Mouse (Mus musculus): ENCODE measurements at regions not wholly inside any gene's neighbourhood (a gene's known extent, or its start where the extent isn't known, plus 50 kb on each side); places are given as distances from the start of the nearest gene placed in this dataset.

DNA sequence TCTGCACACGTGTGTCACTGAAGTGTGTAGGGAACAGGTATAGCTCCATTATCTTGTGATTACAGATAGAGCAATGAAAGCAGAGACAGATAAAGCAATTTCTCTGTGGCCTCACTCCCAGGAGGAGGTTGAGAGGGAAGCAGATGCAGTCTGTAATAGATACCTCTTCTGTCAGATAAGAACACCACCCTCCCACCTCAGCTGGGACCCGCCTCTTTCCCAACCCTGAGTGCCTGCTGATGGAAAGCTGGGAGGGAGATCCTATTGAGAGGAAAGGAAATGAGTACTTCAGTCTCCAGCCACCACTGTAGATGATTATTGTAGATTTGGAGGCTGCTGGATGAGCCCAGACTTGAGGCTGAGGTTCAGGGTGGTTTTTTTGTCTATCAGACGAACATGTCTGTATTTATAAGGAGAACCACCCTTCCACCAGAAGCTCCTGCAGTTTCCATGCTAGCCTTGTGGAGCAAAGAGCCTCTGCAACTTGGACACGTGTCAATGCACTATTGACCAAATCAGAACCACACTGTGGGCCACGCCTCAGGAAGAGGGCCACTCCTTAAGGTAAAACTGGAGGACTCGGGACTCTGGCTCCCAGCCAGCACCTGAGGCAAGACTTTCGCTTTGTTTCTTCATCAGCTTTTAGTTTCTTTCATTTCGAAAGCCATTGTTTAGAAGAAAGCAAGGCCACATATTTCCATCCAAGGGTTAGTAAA is 55.3 kb upstream of the Plekha5 start:
- DNase-seq (ENCODE audit: low read depth, low spot score), result no peak

GRCm38 (mm10) chr6:140367303-140367702 is 56.6 kb upstream of the Plekha5 start:
- no peak for DNase-seq (ENCODE audit: low read depth, low spot score)

DNA sequence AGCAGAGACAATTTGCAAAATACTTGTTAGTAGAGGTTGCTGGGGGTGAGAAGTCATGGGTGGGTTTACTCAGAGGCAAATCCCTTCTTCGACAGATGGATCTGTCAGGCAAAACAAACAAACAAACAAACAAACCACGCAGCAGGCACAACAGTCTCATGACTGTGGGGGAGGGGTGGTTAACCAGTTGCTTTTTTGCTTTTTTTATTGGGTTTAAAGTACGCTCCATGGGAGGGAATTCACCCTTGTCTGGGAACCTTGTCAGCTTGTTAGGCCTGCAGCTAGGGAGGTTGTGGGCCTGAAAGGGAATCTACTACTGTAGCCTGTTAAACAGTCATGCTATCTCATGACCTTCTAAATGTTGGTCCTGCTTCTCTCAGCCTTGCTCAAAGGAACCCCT is 57.1 kb upstream of the Plekha5 start:
- no peak for DNase-seq (ENCODE audit: low read depth, low spot score)

- DNase-seq (ENCODE audit: low read depth, low spot score), result no peak
Observed at GRCm38 (mm10) chr6:140360996-140361395, 62.9 kb upstream of the Plekha5 start.

DNA sequence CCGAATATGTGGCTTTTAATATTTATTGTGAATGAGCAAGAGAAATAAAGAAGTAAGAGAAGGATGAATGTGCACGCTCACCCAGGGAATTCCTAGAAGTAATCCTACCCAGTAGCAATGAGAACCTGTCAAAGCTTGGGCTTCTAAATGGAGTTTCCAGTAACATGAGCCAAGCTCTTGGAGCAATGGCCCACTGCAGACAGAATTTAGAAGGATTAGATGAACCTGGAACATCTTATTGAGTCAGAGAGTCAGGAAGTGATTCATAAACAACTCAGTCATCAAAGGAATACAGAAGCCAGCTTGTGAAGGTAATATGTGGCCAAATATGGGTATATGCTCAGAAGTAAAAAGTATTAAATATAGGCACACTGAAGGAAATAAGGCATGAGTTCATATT is 66.0 kb upstream of the Plekha5 start:
- DNase-seq (ENCODE audit: low read depth, low spot score), result no peak

GRCm38 (mm10) chr6:140357300-140357699 is 66.6 kb upstream of the Plekha5 start:
- peak; percentile 20 for DNase-seq (ENCODE audit: low read depth, low spot score)

DNA sequence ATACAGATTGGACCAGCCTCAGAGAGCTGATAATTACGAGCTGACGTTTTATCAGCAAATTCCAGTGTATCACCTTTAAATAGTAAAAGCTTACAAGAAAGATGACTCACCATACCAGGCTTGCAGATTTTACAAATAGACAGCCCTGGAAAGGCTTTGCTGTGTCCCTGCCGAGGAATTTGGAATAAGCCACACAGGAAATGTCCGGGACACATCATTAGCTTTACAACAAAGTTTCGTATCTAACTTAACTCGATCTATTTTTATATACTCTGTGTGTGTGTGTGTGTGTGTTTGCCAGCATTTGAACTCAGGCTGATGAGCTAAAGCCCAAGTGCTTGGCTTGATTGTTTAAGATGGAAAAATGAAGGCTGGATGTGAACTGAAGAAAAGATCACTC is 69.8 kb upstream of the Plekha5 start:
- DNase-seq (ENCODE audit: low read depth, low spot score), result no peak

DNA sequence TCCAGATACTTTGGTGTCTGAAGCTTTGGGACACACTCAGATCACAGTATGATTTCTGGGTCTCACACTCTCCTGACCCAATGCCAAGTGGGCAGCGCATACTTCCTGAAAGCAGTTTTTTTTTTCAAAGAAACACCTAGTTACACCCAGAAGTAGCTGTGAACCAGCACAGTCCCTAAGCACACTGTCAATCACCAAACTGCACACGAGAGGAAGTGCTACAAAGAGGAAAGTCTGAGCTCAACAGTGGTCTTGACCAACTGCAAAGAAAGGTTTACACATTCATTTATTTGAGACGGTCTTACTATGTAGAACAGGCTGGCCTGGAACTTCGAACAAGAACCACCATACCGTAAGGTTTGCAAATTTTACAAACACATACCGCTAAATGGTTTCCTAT is 70.2 kb upstream of the Plekha5 start:
- DNase-seq (ENCODE audit: low read depth, low spot score), result no peak

GRCm38 (mm10) chr6:140351365-140352095 is 72.3 kb upstream of the Plekha5 start:
- no peak for DNase-seq (ENCODE audit: low read depth, low spot score)

GRCm38 (mm10) chr6:140348578-140348977 is 75.3 kb upstream of the Plekha5 start:
- DNase-seq (ENCODE audit: low read depth, low spot score), result no peak

DNA sequence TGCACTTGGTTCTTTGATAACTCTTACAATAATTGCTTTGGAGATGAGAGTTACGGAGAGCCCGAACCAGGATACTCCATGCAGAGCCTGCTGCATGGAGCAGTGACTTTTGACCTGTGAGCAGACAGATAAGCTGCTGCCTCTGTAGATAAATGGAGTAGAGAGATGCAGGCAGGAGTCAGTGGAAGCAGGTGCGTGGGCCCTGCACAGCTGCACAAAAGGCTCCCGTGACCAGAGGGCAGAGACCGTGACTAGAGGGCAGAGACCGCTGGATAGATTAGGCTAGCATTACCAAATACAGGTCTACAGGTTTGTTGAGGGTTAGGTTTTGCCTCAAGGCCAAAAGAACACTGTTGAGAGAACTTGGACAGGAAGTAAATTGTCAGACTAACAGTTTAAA is 76.9 kb upstream of the Plekha5 start:
- DNase-seq (ENCODE audit: low read depth, low spot score), result no peak

DNA sequence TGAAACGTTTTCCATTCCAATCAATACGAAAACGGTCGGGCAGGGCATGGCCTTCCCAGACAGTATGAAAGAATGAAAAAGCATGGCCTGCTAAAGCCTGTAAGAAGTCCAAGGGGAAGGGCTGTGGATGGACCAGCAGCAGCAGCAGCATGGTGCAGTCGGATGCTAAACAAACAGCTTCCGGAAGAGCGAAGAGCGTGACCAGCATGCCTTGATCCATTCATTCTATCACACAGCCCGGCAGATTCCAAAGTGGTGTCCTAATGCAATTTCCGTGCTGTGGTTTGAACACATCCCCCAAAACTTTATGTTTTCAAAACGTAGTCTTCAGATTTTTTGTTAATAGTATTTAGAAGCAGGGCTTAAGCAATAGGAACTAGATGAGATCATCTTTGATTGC is 80.2 kb upstream of the Plekha5 start:
- DNase-seq (ENCODE audit: low read depth, low spot score), result no peak

DNA sequence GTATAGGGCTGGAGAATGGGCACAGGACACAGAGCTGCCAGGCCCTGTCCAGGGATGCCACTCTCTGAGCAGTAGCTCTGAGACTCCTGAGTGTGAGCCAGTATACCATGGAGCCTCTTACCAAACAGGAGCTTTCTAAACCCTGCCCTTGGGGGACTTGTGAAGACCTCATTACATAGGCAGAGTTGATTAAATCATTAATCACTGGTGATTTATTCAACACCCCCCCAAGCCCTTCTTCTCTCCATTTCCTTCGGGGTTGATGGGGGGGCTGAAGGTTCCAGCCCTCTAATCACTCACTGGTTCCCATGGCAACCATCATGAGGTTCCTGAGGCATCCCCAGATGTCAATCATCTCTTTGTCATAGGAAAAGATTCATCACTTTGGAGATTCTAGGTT is 81.0 kb upstream of the Plekha5 start:
- no peak for DNase-seq (ENCODE audit: low read depth, low spot score)

- no peak for DNase-seq (ENCODE audit: low read depth, low spot score)
Observed at GRCm38 (mm10) chr6:140339731-140340130, 84.1 kb upstream of the Plekha5 start.

DNA sequence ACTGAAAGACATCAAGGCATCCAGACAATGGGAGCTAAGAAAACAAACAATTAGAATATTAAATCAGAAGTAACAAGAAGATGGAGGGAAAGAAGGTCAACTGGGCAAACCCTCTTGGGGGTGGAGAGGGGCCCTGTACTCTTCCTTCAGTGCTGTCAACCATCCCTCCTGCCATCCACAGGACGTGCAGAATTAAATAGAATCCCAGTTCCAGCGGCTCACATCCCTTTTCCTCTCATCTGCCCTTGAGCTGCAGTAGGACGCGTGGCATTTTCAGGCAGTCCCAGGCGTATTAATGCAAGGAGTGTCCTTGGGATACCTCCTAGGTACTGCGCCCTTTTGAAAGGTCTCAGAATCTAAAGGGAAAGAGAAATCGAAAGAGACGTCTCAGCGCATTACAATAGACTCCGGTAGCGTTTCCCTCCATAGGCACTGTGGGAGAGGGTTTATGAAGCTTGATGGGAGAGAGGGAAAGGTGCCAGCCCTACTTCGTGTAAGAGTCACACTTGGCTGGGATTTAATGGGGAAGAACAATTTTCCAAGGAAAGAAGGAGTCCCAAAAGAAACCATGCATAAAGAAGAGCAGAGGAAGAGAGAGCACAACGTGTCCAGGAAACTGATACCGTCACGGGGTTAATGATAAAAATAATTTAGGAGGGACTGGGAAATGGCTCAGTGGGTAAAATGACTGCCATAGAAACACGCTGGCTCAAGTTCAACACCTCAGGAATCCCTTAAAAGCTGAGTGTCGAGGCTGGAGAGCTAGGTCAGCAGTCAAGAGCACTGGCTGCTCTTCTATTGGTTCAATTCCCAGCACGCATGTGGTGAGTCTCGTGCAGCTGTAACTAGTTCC is 85.7 kb upstream of the Plekha5 start:
- no peak for DNase-seq (ENCODE audit: low read depth, low spot score)

GRCm38 (mm10) chr6:140337083-140337491 is 86.8 kb upstream of the Plekha5 start:
- DNase-seq (ENCODE audit: low read depth, low spot score), result no peak

DNA sequence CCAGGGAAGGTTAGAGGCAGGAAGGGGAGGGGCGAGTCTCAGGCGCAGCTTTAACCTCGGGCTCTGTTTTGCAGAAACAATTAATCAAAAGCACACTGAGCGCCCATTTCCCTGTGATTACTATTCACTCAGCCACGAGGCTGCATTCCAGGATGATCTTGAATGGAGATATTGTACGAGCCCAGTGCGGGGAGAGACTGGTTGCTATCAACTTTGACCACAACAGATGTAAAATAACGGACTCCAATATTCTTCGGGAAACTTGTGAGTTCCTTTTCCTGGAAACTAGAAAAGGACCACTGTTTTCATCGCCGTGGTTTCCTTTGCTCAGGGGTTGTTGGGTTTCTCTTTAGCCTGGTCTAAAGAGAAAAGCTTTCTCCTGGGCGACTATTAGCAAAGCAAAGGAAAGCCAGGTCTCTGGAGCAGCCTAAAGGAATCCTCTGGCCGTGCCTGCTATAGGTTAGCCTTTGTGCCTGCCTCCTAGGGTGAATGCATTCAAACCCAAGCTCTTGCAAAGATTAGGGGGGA is 87.4 kb upstream of the Plekha5 start:
- no peak for DNase-seq (ENCODE audit: low read depth, low spot score)

GRCm38 (mm10) chr6:140333397-140333796 is 90.5 kb upstream of the Plekha5 start:
- no peak for DNase-seq (ENCODE audit: low read depth, low spot score)

DNA sequence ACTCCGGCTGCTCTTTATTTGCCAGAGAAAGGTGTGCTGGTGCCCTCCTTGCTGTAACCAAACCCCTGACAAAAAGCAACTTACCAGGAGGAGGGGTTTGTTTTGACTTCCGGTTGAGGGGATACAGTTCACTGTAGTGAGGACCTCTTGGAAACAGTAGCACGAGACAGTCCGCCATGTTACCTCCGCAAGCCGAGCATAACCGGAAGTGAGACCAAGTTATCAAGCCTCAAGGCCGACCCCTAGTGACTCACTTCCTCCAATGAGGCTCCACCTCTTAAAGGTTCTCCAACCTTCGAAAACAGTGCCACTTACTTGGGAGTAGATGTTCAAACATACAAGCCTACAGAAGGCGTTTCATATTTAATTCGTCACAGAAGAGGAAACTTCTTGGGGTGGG is 115.2 kb upstream of the Plekha5 start:
- no peak for DNase-seq (ENCODE audit: low read depth, low spot score)

GRCm38 (mm10) chr6:140306811-140307558 is 116.9 kb upstream of the Plekha5 start:
- DNase-seq (ENCODE audit: low read depth, low spot score), result no peak

DNA sequence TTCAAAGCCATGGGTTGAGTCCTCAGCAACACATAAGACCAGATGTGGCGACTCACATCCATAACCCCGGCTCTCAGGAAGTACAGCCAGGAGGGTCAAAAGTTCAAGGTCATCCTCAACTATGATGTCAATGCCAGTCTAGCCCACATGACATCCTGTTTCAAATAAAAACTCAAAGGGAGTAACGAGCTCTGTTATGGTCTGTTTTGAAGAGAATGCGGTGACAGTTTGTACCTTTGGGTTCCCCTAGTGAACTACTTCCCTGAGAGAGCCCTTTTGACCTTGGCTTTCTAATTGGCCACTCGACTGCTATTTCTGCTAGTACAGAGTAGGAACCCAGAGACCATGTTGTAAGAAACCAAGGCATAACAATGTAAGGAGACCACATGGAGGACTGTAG is 119.7 kb upstream of the Plekha5 start:
- no peak for DNase-seq (ENCODE audit: low read depth, low spot score)

Data from CD4-positive helper T cell, adult 2 months (primary cell).